Mouse (Mus musculus) layer of hippocampus, postnatal 25 days (tissue): ENCODE measurements around the gene Olfr1342. TPM values are rescaled to one million over a fixed set of nuclear protein-coding genes. Genes with fewer than 3 reads are reported as not detected.

Source experiments
- DNase-seq, 2 experiments: peaks; one replicate each; pipeline ENCODE4 v3.0.0; 2022; ENCODE audit warnings: mixed read lengths in 2 of 2, low spot score in 1 of 2; ENCODE audit errors: extremely low spot score in 1 of 2
- total RNA-seq, 2 experiments: library from RNA; stranded (reverse); gene quantifications; 2 replicates each; pipeline ENCODE4 v1.2.3; 2021

Gene Olfr1342
- not detected for total RNA-seq

DNA sequence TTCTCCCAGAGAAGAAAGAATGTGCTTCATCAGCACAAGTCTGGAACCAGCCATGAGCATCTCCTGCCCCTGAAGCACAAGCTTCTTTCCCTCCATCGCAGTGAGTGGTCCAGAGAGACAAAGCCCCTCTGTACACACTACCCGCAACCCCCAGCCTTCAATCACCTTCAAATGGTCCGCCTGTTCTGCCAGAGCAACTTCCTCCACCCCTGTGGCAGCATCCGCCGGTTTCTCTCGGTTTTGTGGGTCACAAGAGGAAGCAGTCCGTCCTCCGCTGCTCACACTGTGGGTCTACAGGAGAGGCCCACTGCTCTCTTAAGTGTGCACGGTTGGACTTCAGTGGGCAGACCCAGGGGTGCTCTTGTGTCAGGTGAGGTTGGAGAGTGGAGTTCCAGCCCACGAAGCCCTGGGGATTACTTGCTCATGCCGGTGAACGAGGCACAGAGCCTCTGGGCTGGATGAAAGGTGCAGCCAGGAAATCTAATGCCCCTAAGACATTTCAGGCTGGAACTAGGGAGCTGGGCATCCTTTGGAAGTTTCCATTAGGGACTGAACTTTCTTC is at the start of gene Olfr1342:
TSS of gene Olfr1342 (minus strand) at position 345 of the 562 bp plus-strand sequence.
- no peak for DNase-seq

DNA sequence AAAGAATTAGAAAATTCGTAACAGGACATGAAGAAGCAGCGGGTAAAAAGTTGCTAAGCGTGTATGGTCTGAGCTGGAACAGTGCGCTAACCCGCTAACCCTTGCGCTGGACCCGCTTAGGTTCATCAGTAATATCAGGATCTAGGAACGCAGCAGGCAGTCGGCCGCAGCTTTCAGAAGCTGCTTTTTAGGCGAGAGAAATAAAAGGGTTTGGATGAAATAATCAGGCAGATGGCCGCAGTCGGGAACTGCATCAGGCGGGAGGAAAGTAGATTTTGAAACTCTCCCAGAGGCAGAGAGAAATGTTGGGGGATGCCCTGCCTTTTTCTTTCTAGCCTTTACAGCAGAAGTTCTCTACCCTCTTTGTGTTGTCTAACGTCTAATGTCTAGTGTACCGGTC is 49.3 kb upstream of the Olfr1342 start:
- no peak for DNase-seq

DNA sequence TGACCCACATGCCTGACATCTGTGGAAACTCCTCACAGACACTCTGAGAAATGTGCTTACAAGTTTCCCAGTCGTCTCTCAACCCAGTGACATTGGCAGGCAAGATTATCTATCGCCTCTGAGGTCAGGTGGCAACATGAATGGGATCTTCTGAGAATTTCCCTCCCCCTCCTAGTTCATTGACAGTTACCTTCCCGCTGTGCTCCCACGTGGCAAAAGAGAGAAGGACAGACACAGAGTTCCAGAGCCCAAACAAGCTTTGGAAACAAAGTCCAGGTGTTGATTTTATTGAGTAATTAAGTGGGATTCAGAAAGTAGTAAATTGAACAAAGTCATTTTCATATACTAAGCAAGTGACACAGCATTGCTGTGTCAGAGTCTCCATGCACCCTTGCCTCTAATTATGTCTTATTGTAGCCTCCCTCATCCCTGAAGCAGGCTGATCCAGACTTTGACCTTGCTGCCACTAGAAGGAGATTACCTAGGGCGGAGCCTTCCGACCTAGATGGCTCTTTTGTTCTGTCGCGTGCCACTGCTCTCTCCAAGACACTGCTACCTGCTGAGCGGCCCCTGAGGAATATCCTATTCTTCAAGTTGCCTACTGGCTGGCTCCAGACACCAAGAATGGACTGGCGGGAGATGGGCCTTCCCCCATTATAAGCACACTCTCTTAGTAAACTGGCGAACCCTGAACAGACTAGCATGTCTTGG is 48.6 kb upstream of the Olfr1342 start:
- no peak for DNase-seq

DNA sequence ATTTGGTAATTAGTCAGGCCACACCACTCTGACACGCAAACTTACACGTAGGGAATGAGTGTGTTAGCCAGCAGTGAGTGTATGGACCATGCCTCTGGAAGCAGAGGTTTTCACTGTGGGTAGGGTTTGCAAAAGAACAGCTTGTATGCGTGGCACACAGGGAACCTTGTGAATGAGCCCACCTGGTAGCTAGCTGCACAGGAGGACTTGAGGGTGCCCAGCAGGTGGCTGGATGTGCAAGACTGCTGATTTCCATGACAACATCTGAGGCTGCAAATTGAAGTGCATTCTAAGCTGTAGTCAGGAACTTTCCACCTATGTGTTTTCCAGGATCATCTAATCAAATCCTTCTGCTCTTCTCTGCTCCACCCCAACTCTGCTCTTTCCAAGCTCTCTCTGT is 47.0 kb upstream of the Olfr1342 start:
- no peak for DNase-seq

- DNase-seq = no peak
Measured at GRCm38 (mm10) chr4:118731875-118732274, 39.3 kb upstream of the Olfr1342 start, which contains the start of gene Olfr1339. TSS of gene Olfr1339 (plus strand) at chr4:118732175.

DNA sequence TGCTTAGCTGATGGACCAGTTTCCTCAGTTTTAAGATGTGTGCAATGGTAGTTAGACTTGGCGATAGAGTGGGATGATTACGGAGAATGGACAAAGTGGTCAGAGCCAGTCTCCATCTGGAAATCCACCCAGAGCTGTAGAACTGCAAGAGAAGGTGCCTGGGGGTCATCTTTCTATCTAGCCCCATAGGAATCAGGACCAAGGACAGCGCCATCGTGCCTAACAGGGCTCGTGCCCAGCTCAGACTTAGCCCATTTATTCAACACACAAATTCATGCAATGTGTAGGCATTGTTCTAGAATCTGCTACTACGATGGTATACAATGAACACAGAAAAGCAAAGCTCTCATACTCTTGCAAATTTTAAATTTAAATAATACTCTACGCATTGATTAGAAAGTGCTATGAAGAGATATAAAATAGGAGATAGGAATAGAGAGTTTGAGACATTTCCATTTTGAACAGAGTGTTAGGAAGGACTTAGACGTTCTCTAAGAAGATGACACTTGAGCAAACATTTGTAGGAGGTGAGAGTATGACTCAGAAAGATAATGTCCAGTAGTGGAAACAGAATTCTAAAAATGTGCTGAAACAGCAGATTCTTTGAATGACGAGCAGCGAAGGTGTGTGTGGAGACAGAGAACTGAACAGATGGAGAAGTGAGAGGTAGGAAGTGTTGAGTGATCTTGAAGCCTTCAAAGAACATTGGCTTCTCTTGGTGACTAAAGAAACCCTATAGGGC is 29.4 kb upstream of the Olfr1342 start:
- DNase-seq = no peak

- no peak for DNase-seq
Measured at GRCm38 (mm10) chr4:118719838-118720237, 27.3 kb upstream of the Olfr1342 start, which contains the start of gene Olfr1340. TSS of gene Olfr1340 (plus strand) at chr4:118720138.

GRCm38 (mm10) chr4:118711656-118712055 is 19.1 kb upstream of the Olfr1342 start:
- no peak for DNase-seq

- DNase-seq = no peak
Measured at GRCm38 (mm10) chr4:118708086-118708485, 15.5 kb upstream of the Olfr1342 start.

- DNase-seq = no peak
Measured at GRCm38 (mm10) chr4:118703223-118703622, 10.7 kb upstream of the Olfr1342 start, which contains the start of gene Olfr1341. TSS of gene Olfr1341 (plus strand) at chr4:118703523.

- DNase-seq = no peak
Measured at GRCm38 (mm10) chr4:118693812-118694211, 1.3 kb upstream of the Olfr1342 start.

DNA sequence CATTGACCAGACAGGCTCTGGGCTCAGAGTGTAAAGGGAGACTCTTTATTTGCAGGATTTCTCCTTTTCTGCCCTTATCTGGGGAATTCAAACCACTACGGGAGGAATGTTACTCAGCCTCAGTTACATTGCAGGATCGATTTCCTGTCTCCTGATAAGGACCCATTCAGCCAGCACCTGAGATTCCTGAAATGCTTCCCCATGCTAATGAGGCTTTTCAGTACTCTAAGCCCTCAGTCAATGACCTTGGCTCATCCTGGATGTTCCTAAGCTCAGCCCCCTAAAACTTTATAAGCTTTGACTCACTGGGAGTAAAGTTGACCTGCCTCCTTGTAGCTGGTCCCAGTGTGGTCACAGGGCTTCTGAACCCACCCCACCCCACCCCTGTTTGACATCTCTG is 5.5 kb downstream of the Olfr1342 start:
- DNase-seq = no peak

- DNase-seq = no peak
Measured at GRCm38 (mm10) chr4:118658652-118659051, 33.9 kb downstream of the Olfr1342 start, which contains the start of gene Olfr62. TSS of gene Olfr62 (plus strand) at chr4:118658952.

- DNase-seq = peak; percentile 51 to 82
Measured at GRCm38 (mm10) chr4:118645234-118645633, 47.3 kb downstream of the Olfr1342 start.

DNA sequence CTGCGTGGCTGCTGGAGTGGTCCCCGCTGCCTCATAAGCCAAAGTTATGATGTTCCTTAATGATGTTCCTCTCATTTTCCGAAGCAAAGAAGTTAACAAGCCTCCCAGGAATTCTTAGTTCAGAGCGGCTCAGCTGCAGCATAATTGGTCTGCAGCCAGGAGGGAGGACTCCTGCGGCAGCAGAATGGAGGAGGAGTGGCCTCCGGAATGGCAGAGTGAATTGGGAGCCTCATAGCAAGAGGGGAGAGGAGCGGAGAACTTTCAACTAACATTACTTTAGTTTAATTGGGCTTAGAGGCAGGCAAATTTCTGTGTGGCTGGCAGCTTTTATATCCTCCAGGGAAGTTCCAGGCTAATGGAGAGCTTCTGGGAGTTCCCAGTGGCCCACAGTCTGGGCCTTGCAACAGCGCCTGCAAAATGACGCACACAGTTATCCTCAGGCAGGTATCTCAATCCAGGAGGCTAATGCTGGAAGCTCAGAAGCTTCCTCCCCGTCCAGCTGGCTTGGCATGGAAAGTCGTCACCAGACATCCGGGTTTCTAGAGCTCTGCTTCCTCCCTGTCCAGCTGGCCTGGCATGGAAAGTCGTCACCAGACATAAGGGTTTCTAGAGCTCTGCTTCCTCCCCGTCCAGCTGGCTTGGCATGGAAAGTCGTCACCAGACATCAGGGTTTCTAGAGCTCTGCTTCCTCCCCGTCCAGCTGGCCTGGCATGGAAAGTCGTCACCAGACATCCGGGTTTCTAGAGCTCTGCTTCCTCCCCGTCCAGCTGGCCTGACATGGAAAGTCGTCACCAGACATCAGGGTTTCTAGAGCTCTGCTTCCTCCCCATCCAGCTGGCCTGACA is 50.0 kb downstream of the Olfr1342 start:
- DNase-seq = peak in 1 of 2 experiments; percentile 9

Other genes starting within 250 kb of the Olfr1342 start
- gene Mpl, start 235.2 kb downstream of the Olfr1342 start, total RNA-seq = under 1 TPM in 1 of 2 experiments, not detected in 1; 0.34 TPM
- gene Tie1, start 202.7 kb downstream of the Olfr1342 start, total RNA-seq = 1 to 10 TPM; 7.0 to 8.1 TPM
- gene 2610528J11Rik, start 165.8 kb downstream of the Olfr1342 start, total RNA-seq = not detected
- 10 to 100 TPM; 10.4 to 12.3 TPM for gene Tmem125, start 148.7 kb downstream of the Olfr1342 start, total RNA-seq
- gene Cfap57, start 72.0 kb downstream of the Olfr1342 start, total RNA-seq = under 1 TPM; 0.47 to 0.71 TPM
- 10 to 100 TPM; 56.0 to 65.6 TPM for gene Ebna1bp2, start 72.0 kb downstream of the Olfr1342 start, total RNA-seq
- not detected for gene Olfr62, start 33.8 kb downstream of the Olfr1342 start, total RNA-seq
- gene Olfr1341, start 10.8 kb upstream of the Olfr1342 start, total RNA-seq = not detected
- not detected for gene Olfr1340, start 27.4 kb upstream of the Olfr1342 start, total RNA-seq
- gene Olfr1339, start 39.4 kb upstream of the Olfr1342 start, total RNA-seq = not detected
- gene Olfr1338, start 66.0 kb upstream of the Olfr1342 start, total RNA-seq = not detected
- gene Olfr1337, start 89.8 kb upstream of the Olfr1342 start, total RNA-seq = not detected
- gene Olfr1335, start 117.2 kb upstream of the Olfr1342 start, total RNA-seq = not detected
- not detected for gene Olfr1333, start 143.5 kb upstream of the Olfr1342 start, total RNA-seq
- gene Olfr1331, start 171.9 kb upstream of the Olfr1342 start, total RNA-seq = not detected
- gene Olfr1330, start 195.8 kb upstream of the Olfr1342 start, total RNA-seq = not detected
- not detected for gene Olfr1329, start 224.7 kb upstream of the Olfr1342 start, total RNA-seq
- gene Olfr1328, start 245.9 kb upstream of the Olfr1342 start, total RNA-seq = not detected